Mouse (Mus musculus) left cerebral cortex, postnatal 10 days (tissue): ENCODE measurements around the gene Srrm4. TPM values are rescaled to one million over a fixed set of nuclear protein-coding genes. Genes with fewer than 3 reads are reported as not detected.

Source experiments
- DNase-seq, 2 experiments: peaks; one replicate each; pipeline ENCODE4 v3.0.0; 2021 to 2022; ENCODE audit warnings: low spot score in 2 of 2, mixed read lengths in 1 of 2; ENCODE audit errors: extremely low spot score in 1 of 2
- intact Hi-C: fragments of 180-260 bp; cut with DNase I; formaldehyde crosslinking; loops from one replicate; pipeline ENCODE4 v1.15.1; 2025
- total RNA-seq, 2 experiments: library from RNA; stranded (reverse); gene quantifications; 2 replicates each; pipeline ENCODE4 v1.2.3; 2021

The Srrm4 gene
- total RNA-seq, 2 experiments from 2014 or later: 32.2 to 33.9 TPM

- intact Hi-C loops: no loop called here
- DNase-seq: no peak
Measured at GRCm38 (mm10) chr5:116559091-116559490, 32.5 kb downstream of the Srrm4 start.

GRCm38 (mm10) chr5:116556614-116557013 lies 35.0 kb downstream of the Srrm4 start:
- intact Hi-C loops: no loop called here
- no peak for DNase-seq

DNA sequence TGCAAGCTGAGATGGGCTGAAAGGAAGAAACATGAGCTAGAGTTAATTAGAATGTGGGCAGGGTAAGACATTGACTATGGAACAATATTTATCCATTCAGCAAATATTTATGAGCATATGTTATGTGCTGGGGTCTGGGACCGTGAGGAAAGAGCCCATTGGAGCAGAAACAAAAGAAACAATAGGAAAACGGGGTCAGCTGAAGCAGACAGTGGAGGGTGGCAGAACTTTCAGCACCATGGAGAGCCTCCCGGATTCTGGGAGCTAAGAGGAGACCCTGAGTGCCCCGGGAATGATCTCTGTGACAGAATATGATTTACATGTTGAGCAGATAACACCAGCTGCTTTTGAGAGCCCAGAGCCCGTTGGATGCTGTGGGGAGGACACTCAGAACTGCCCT lies 37.7 kb downstream of the Srrm4 start:
- intact Hi-C loops: no loop called here
- DNase-seq: no peak

GRCm38 (mm10) chr5:116553106-116553505 lies 38.5 kb downstream of the Srrm4 start:
- intact Hi-C loops: no loop called here
- no peak for DNase-seq

DNA sequence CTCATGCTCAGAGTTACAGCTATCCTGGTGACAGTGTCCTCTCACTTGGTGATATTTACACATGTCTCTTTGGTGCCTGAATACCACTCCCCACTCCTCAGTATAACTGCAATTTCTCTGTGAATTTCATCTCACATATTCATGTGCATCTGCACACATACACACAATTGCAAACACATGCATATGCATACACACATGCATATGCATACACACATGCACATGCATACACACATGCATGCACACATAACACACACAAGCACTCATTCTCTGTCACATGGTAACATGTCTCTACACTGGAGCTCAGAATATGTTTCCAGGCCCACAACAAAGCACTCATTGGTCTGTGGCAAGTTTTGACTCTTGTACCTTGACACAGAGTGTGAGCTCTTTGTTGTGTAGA lies 39.0 kb downstream of the Srrm4 start:
- intact Hi-C loops: no loop called here
- DNase-seq: no peak

DNA sequence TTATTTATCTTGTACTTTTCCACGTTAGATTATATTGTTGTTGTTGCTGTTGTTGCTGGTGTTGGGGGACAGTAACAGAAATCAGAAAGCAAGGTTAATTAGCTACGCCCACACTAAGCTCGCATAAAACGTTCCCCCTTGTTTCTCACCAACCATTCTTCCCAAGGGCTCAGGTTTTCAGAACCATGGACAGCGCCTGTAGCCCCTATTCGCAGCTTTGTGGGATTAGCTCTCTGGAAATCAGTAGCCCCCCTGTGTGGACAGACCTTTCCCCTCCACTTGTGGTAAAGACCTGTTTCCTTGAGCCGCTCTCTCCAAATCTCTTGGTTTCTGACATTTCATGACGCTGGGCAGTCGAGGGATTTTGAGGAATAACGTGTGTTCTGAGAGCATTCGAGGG lies 45.9 kb downstream of the Srrm4 start:
- DNase-seq: no peak
- intact Hi-C loops: no loop called here

GRCm38 (mm10) chr5:116542317-116542716 lies 49.3 kb downstream of the Srrm4 start:
- no peak for DNase-seq
- intact Hi-C loops: no loop called here

GRCm38 (mm10) chr5:116541128-116541527 lies 50.5 kb downstream of the Srrm4 start:
- DNase-seq: no peak
- intact Hi-C loops: no loop called here

DNA sequence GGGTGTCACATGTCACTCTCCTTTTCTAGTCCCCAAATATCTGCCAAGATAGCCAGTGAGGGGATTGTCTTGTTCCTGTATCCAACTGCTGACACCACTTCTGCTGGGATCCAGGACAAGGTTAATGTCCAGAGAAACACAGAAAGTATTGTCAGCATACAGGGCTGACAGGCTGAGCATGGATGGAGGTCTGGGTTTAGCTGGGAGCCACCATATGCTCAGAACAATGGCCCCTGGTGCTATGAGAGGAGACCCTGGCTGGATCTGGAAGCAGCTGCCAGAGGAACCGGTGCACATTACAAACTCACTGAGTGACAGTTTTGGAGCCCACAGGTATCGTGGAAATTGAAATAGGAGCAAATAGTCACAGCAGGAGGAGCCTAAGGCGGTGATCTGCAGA lies 52.3 kb downstream of the Srrm4 start:
- no peak for DNase-seq
- intact Hi-C loops: no loop called here

DNA sequence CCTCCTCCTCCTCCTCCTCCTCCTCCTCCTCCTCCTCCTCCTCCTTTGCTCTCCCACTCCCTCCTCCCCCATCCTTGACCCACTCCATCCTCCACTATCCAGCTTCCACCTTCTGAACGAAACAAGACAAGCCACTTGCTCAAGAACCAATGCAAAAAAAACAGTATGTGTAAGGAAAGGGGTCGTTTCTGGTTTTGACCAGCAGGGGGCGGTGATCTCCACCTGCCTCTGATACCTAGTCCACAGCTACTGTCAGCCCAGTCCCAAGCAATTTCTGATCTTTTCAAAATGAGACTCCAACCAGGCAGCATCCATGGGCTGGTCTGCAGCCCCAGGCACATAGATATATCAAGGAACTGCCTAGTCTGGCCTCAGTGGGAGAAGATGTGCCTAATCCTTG lies 53.1 kb downstream of the Srrm4 start:
- intact Hi-C loops: no loop called here

DNA sequence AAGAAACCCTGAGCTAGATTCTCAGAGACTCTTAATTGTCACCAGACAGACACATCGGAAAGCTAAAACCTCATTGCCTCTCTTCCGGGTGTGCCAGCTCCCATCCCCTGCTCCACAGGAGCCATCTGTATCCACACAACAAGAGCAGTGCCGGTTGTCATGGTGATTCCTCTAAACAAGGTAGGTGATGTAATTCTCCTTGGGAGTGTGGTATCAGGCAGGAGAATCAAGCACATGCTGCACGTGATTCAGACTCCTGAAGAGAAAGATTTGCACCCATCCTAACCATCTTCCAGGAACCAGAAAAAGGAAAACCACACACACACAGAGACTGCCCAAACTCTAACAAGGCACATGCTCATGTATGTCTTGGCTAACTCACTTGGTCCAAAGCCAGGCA lies 65.3 kb downstream of the Srrm4 start:
- intact Hi-C loops: no loop called here
- peak in 1 of 2 experiments; percentile 79 for DNase-seq

More for the DNA sequence above, 53.1 kb downstream of the Srrm4 start:
- no peak for DNase-seq

DNA sequence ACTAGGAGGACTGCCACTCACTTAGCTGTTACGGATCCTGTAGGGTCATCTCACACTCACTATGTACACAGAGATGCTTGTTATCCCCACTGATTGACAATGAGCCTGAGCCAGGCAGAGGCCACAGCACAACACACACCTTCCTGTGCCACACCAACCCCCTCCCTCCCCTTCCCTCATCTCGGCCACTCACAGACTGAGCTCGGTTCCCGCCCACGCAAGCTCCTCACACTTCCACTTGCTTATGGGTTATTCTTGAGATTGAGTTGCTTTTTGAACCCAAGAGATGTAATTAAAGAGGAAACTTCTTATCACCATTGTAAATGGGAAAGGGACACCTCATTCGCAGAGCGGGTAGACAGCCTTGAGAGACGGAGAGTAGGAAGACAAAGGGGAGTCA lies 66.3 kb downstream of the Srrm4 start:
- no peak for DNase-seq

GRCm38 (mm10) chr5:116523553-116523952 lies 68.1 kb downstream of the Srrm4 start:
- intact Hi-C loops: no loop called here
- no peak for DNase-seq

More for the DNA sequence above, 66.3 kb downstream of the Srrm4 start:
- intact Hi-C loops: no loop called here

DNA sequence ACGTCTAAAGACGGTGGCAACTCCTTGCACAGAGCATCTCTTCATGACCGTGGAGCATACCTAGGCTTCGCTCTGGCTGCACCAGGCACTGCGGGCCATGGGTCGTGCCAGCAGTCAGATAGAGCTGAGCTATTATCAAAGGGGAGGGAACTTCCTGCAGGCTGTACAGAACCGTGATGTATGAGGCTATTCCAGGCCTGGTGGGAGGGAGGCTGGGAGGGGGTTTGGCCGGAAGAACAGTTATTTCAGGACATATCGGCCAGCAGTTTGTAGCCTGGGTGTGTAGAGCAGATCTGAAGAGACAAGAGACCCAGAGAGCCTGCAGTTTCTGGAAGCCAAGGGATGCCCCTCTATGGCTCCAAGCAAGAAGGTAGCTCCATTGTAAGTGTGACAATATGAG lies 68.5 kb downstream of the Srrm4 start:
- no peak for DNase-seq
- intact Hi-C loops: no loop called here

- no peak for DNase-seq
- intact Hi-C loops: no loop called here
Measured at GRCm38 (mm10) chr5:116522273-116522672, 69.3 kb downstream of the Srrm4 start.

GRCm38 (mm10) chr5:116518047-116518446 lies 73.6 kb downstream of the Srrm4 start:
- intact Hi-C loops: no loop called here
- no peak for DNase-seq

DNA sequence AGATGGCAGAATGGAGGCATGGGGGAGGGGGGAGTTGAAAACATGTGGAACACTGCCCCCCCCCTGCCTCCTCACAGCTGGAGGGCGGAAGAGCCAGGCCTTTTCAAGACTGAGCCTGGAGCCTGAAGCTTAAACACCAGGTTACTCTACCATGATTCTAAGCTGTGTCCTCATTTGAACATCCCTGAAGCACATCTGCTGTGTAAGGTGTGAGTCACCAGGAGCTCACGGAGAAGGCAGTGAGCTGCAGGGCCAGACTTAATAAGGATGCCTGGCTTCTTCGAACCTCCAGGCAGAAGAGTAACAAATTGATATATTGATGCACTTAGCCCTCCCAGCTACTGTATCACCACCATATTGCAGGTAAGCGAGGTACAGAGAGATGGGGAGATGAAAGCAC lies 79.5 kb downstream of the Srrm4 start:
- intact Hi-C loops: no loop called here
- DNase-seq: no peak

GRCm38 (mm10) chr5:116510229-116510628 lies 81.4 kb downstream of the Srrm4 start:
- intact Hi-C loops: no loop called here
- no peak for DNase-seq

GRCm38 (mm10) chr5:116501342-116501741 lies 90.3 kb downstream of the Srrm4 start:
- intact Hi-C loops: no loop called here
- no peak for DNase-seq

- peak; percentile 24 to 52 for DNase-seq
- intact Hi-C loops: no loop called here
Measured at GRCm38 (mm10) chr5:116498880-116499640, 92.6 kb downstream of the Srrm4 start.

- intact Hi-C loops: no loop called here
- no peak for DNase-seq
Measured at GRCm38 (mm10) chr5:116497866-116498265, 93.8 kb downstream of the Srrm4 start.
